Mouse (Mus musculus) embryo, embryonic 10.5 days (tissue): ENCODE results near the gene Sik3.

Source experiments
- DNase-seq: peaks from one replicate; pipeline ENCODE4 v3.0.0-alpha.2; 2015; ENCODE audit warnings: low spot score

Sik3 gene

DNA sequence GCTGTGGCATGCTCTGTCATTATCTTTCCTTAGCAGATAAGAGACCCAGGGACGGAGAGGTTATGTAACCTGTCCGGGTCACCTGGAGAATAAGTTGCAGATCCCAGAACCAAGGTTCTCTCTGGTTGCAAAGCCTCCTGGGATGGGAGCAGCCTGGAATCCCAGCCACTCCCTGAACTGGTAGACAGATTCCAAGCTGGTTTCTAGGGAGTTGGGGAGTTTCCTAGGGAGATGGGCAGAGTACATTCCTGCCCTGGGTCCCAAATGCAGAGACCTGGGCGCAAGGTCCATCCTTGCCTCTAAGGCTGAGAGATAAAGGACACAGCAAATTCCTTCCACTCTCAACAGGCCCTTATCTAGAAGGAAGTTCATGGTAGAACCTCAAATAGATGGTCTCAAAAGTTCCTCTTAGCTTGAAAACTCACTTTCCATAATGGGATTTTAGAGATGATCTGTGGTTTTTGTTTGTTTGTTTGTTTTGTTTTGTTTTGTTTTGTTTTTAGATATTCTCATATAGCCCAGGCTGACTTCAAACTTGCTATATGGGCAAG lies 214.5 kb downstream of the Sik3 start:
- DNase-seq: no peak

GRCm38 (mm10) chr9:46228491-46228890 lies 215.9 kb downstream of the Sik3 start, which contains the start of gene Apoa1:
TSS of gene Apoa1 (plus strand) at chr9:46228580.
- DNase-seq: no peak

GRCm38 (mm10) chr9:46229573-46230449 lies 217.2 kb downstream of the Sik3 start:
- peak; percentile 88 for DNase-seq

- peak; percentile 35 for DNase-seq
Observed at GRCm38 (mm10) chr9:46230450-46230975, 217.9 kb downstream of the Sik3 start.

DNA sequence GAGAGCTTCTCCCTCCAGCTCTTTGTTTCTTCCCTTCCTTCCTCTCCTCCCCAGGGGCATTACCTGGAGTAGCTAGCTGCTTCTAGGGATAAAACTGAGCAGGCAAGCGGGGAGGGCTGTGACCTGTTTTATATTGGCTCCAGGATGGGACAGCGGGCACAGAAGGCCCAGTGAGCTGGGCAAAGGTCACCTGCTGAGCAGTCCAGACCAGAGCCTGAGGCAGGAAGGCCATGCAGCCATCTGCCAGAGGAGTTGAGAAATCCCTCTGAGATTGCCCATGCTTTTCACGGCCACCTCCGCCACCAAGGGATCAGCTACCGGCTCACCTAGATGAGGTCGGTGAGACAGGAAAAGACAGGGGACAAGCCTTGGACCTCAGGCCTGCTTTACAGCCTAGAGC lies 222.6 kb downstream of the Sik3 start:
- no peak for DNase-seq

DNA sequence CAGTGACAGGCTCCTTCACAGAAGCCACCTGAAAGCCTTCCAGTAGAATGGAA lies 222.8 kb downstream of the Sik3 start, which contains the start of gene Apoc3:
TSS of gene Apoc3 (minus strand) at position 41 of the 53 bp plus-strand sequence.
- DNase-seq: no peak

DNA sequence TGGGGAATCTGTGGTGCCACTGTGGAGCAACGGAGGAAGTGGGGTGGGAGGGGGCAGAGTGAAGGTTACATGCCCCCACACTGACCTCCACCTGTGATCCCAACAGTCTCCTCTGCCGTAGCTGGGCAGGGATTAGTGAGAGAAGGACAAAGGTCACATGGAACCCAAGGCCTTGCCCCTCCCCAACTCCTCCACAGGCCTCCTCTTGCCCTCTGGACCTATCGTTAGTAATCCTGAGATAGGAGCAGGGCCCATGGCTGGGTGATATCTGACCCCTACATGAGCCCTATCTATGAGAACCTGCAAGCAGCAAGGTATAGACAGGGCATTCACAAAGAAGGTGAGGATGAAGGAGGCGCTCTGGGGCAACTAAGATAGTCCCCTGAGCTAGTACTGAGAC lies 223.0 kb downstream of the Sik3 start:
- no peak for DNase-seq

DNA sequence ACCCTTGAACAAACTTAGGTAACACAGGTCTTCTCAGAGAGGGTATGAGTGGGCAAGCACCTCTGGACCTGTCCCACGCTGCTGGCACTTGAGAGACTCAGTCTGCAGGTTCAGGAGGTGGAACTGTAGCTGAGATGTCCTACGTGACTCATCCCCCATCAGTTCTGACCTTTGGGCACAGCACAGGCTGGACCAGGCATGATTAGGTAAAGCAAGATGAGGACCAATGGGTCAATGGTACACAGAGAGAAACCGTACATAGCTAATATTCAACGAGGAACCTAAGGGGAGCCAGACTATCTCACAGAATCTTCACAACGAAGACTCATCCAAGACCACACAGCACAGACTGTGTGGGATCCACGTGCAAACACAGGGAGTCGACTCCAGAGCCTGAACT lies 226.2 kb downstream of the Sik3 start:
- DNase-seq: no peak

DNA sequence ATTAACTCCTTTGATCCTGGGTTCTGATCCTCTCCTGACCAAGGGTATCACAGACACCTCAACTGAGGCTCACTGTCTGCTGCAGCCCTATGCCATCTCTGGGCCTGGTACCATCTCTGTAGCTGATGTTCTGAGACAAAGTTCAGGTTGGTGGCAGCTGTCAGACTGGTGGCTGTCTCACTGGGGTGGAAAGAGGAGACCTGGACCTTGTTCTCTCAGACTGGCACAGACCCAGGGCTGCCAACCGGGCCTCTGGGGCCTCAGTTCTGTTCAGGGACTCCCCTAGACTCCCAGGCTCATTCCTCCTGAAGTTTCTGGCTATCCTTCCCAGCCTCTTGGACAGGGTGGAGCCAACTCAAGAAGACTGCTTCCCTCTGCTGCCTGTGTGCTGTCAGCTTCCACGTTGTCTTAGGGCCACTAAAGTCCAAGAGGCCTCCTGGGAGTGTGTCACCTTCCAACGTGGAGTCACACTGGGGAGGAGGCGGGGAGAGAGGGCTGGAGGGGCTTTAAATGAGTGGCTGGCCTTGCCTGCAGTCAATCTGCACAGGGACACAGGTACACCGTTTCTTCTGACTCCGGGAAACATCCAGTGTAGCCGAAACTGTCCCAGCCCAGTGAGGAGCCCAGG lies 228.0 kb downstream of the Sik3 start, which contains the start of gene Apoa4:
TSS of gene Apoa4 (plus strand) at position 171 of the 628 bp plus-strand sequence.
- no peak for DNase-seq

- DNase-seq: no peak
Observed at GRCm38 (mm10) chr9:46241818-46242217, 229.2 kb downstream of the Sik3 start.

GRCm38 (mm10) chr9:46243122-46243521 lies 230.5 kb downstream of the Sik3 start:
- DNase-seq: no peak

- no peak for DNase-seq
Observed at GRCm38 (mm10) chr9:46243584-46243983, 231.0 kb downstream of the Sik3 start.

DNA sequence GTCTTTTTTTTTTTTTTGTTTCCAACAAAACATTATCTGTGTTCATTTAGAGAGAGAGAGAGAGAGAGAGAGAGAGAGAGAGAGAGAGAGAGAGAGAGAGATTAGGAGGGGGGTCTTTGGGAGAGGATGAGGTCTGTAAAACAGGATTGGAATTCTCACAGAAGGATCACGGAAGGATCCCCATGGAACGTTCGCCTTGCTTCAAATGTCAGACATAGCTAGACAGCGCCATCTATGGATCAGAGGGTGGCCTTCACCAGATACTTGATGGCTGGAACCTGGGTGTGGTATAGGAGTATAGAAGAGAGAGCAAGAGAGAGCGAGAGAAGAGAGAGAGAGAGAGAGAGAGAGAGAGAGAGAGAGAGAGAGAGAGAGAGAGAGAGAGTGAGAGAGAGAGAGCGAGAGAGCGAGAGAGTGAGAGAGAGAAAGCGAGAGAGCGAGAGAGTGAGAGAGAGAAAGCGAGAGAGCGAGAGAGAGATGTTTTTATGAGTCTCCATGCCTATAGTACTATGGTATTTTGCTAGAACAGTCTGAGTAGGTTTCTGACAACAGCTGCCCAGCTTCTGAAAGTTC lies 234.2 kb downstream of the Sik3 start:
- DNase-seq: peak; percentile 94

DNA sequence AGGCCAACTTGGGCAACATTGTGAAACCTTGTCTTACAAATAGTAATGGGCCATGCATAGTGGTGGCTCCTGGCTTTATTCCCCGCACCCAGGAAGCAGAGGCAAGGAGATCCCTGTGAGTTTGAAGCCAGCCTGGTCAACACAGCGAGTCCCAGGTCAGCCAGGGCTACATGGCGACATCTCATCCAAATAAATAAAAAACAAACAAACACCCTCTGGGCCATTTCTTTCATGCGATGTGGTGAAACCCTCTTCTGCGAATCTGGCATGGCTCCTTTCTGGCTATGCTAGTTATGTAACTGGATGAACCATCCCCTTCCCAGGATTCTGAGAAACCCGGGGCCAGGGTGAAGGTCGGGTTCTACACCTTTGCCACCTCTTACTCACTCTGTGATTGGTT lies 243.6 kb downstream of the Sik3 start:
- no peak for DNase-seq

GRCm38 (mm10) chr9:46256658-46257385 lies 244.2 kb downstream of the Sik3 start:
- no peak for DNase-seq

DNA sequence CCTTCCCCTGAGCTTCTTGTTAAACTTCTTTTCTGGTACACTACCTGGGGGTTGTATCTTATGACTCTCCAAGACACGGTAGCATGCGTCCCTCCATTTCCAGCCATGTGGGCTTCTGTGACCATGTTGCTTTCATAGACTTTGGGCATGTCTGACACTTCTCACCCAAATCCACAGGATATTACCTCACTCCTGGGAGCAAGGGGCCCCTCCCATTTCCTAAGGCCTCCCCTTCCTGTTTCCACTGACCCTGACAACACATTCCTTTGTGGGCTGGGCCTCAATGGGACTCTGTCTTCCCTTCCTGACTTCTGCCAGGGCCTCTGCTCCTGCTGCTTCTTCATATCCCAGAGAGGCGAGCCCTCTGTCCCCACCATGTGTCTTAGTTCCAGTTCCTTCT lies 244.9 kb downstream of the Sik3 start:
- DNase-seq: no peak

DNA sequence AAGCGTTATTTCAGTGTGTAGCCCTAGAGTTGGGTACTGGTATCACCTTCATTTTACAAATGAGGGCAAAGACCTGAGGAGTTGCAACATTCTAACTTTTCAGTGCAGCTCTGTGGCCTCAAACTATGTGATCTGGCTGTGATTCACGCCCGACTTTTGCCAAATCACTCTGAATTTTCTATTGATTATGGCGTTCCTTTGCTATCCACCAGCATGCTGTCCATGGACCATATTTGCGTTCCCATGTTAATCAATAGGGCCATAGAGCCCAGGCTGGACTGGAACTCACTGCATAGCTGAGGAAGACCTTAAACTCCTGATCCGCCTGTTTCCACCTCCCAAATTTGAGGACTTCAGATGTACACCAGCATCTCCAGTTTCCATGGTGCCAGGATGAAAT lies 246.5 kb downstream of the Sik3 start:
- no peak for DNase-seq

GRCm38 (mm10) chr9:46261131-46261530 lies 248.5 kb downstream of the Sik3 start:
- no peak for DNase-seq

GRCm38 (mm10) chr9:46268343-46268873 lies 255.8 kb downstream of the Sik3 start, which contains the start of gene Apoa5:
TSS of gene Apoa5 (plus strand) at chr9:46268633.
- DNase-seq: no peak

DNA sequence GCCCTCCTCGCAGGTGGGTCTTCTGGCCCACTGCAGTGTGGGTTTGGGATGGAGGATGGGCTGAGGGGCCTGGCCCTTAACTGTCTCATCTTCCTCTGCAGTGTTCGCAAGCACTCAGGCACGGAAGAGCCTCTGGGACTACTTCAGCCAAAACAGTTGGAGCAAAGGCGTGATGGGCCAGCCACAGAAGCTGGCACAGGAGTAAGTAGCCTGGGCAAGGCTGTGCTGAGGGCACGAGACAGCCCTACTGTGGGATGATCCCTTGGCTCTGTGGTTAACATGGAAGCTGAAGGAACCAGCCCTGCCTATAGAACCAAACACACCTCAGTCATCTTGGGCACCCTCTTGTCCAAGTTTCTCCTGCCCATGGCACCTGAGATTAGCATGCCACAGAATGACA lies 256.5 kb downstream of the Sik3 start:
- DNase-seq: no peak

DNA sequence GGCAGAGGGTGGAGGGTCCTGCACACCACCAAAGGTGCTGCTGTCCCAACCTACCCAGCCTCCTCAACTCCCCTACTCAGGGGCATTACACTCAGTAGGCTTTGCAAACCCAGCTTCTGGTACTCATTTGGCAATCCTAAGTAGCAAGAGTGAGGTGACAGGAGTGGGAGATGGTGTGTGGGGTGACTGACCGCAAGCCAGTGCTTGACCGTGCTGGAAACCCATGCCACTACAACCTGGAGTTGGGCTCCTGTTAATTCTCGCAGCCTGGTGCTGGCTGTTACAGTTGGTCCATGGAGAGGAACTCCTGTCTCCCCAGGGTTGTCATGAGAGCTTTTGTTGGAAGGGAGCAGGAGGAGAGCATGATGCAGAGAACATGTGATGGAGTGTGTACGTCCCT lies 258.2 kb downstream of the Sik3 start:
- DNase-seq: no peak

- no peak for DNase-seq
Observed at GRCm38 (mm10) chr9:46272070-46272469, 259.4 kb downstream of the Sik3 start.
